Mouse (Mus musculus): ENCODE data around the gene Intu.
A peak's percentile ranks its signal among the peaks of the same experiment; 100 is the strongest.

The Intu gene

GRCm38 (mm10) chr3:40527976-40528950 lies 2.8 kb upstream of the Intu start:
- DNase-seq (ENCODE audit: low spot score), result no peak

GRCm38 (mm10) chr3:40528958-40529357 lies 2.1 kb upstream of the Intu start:
- DNase-seq (ENCODE audit: low spot score), result no peak

- no peak for DNase-seq (ENCODE audit: low spot score)
Measured at GRCm38 (mm10) chr3:40530845-40531244, 241 bp upstream of the Intu start.

- no peak for DNase-seq (ENCODE audit: low spot score)
Measured at GRCm38 (mm10) chr3:40532256-40532655, 1.2 kb downstream of the Intu start.

GRCm38 (mm10) chr3:40534141-40534540 lies 3.1 kb downstream of the Intu start:
- DNase-seq (ENCODE audit: low spot score), result no peak

GRCm38 (mm10) chr3:40540567-40541554 lies 9.8 kb downstream of the Intu start:
- DNase-seq (ENCODE audit: low spot score), result peak; percentile 78

- DNase-seq (ENCODE audit: low spot score), result no peak
Measured at GRCm38 (mm10) chr3:40546621-40547020, 15.5 kb downstream of the Intu start.

GRCm38 (mm10) chr3:40652941-40653352 lies 121.9 kb downstream of the Intu start:
- no peak for DNase-seq (ENCODE audit: low spot score)

- DNase-seq (ENCODE audit: low spot score), result no peak
Measured at GRCm38 (mm10) chr3:40653582-40653981, 122.5 kb downstream of the Intu start.

- no peak for DNase-seq (ENCODE audit: low spot score)
Measured at GRCm38 (mm10) chr3:40654028-40654427, 122.9 kb downstream of the Intu start.

GRCm38 (mm10) chr3:40655571-40655970 lies 124.5 kb downstream of the Intu start:
- DNase-seq (ENCODE audit: low spot score), result no peak

- no peak for DNase-seq (ENCODE audit: low spot score)
Measured at GRCm38 (mm10) chr3:40656339-40656738, 125.3 kb downstream of the Intu start.

- DNase-seq (ENCODE audit: low spot score), result no peak
Measured at GRCm38 (mm10) chr3:40660231-40660630, 129.1 kb downstream of the Intu start.

GRCm38 (mm10) chr3:40666109-40666508 lies 135.0 kb downstream of the Intu start:
- no peak for DNase-seq (ENCODE audit: low spot score)

GRCm38 (mm10) chr3:40666861-40667719 lies 136.0 kb downstream of the Intu start:
- no peak for DNase-seq (ENCODE audit: low spot score)

- no peak for DNase-seq (ENCODE audit: low spot score)
Measured at GRCm38 (mm10) chr3:40668889-40669288, 137.8 kb downstream of the Intu start.

GRCm38 (mm10) chr3:40669395-40669794 lies 138.3 kb downstream of the Intu start:
- DNase-seq (ENCODE audit: low spot score), result no peak

- DNase-seq (ENCODE audit: low spot score), result no peak
Measured at GRCm38 (mm10) chr3:40673515-40673914, 142.4 kb downstream of the Intu start.

- no peak for DNase-seq (ENCODE audit: low spot score)
Measured at GRCm38 (mm10) chr3:40674873-40675405, 143.9 kb downstream of the Intu start.

GRCm38 (mm10) chr3:40678856-40679255 lies 147.8 kb downstream of the Intu start:
- no peak for DNase-seq (ENCODE audit: low spot score)

GRCm38 (mm10) chr3:40682404-40682803 lies 151.3 kb downstream of the Intu start:
- DNase-seq (ENCODE audit: low spot score), result no peak
